Mouse (Mus musculus) 3134 (cell line): ENCODE measurements around the gene Gm38655.
A peak's percentile ranks its signal among the peaks of the same experiment; 100 is the strongest.

ENCODE experiments used
- DNase-seq: peaks from one replicate; pipeline ENCODE4 v3.0.0-alpha.2; 2011; ENCODE audit warnings: low spot score; ENCODE audit not compliant: insufficient read length; ENCODE audit errors: extremely low read depth

The Gm38655 gene

GRCm38 (mm10) chr17:25175411-25175810 lies at the start of gene Gm38655:
Gm38655 (minus strand) TSS chr17:25175471.
- DNase-seq: no peak

- DNase-seq: no peak
These were observed 49.4 kb upstream of the Gm38655 start for GRCm38 (mm10) chr17:25224586-25225222.

DNA sequence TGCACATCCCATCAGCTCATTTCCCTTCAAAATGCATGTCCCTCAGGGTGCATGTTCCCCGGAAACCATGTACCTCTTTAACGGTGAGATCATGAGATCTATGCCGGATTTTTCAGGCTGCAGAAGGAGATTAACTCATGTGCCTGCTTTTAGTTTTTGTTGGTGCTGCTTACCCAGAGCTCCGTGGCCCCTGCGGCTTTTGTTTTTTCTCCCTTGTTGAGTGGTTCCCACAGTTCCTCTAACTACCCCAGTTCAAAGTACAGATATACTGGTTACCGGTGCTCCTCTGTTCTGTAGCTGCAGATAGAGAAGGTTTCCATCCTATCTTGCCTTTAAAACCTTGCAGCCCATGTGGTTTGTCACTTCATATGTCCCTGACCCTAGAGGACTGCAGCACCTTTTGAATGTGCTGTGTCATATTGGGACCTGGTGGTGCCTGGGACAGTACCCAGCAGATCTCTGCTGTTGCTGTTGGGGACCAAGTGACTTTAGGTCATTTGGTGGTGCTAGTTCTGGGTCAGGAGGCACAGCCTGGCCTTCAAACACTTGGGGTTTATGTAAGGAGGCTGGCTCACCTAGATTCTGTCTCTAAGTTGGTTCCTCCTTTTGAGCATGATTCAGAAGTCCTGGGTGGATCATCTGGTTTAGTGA lies 47.8 kb upstream of the Gm38655 start:
- no peak for DNase-seq

- peak; percentile 67 for DNase-seq
These were observed 47.3 kb upstream of the Gm38655 start for GRCm38 (mm10) chr17:25222504-25222940.

DNA sequence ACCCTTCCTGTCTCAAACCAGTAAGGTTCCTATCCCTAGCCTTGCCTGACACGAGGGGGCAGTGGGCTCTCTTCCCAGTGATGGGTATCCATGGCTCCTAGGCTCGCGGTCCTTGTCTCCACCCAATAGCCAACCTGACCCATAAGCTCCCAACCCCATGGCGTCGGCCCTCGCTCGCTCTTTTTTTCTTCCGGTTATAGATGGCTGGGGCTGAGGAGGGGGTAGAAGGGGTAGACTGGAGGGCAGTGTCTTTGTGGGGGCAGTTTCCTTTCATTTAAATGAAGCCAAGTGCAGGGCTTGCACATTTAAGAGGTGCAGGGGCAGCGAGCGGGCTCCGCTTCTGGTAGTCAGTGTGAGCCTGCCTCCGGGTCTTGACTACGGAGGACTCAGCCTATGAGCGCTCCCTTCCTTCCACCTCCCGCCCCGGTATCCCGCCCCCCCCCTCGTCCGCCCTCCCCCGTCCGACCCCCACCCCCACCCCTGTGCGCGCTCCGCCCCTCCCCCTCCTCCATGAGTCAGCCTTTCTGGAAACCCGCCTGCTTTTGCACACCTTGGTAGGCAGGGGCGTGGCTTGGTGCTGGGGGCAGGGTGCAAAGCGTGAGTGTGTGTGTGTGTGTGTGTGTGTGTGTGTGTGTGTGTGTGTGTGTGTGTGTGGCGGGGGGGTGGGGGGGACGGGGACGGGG lies 46.7 kb upstream of the Gm38655 start:
- DNase-seq: peak; percentile 62

DNA sequence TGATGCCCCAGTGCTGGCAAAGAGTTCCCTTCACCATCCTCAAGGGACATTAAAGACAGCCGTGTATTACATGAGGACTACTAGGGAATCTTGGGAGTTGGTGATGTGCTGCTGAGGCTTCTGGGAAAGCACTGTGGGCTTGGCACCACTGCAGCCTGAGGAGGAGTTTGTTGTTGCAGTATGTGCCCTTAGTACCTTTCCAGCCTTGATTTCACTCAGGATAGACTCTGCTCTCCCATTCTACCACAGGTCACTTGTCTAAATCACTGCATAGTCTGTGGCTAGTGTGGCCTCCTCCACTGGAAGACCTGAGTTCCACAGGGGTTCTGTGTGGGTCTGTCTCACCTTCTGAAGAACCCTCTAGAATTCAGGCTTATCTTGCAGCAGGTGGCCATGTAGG lies 45.5 kb upstream of the Gm38655 start:
- no peak for DNase-seq

DNA sequence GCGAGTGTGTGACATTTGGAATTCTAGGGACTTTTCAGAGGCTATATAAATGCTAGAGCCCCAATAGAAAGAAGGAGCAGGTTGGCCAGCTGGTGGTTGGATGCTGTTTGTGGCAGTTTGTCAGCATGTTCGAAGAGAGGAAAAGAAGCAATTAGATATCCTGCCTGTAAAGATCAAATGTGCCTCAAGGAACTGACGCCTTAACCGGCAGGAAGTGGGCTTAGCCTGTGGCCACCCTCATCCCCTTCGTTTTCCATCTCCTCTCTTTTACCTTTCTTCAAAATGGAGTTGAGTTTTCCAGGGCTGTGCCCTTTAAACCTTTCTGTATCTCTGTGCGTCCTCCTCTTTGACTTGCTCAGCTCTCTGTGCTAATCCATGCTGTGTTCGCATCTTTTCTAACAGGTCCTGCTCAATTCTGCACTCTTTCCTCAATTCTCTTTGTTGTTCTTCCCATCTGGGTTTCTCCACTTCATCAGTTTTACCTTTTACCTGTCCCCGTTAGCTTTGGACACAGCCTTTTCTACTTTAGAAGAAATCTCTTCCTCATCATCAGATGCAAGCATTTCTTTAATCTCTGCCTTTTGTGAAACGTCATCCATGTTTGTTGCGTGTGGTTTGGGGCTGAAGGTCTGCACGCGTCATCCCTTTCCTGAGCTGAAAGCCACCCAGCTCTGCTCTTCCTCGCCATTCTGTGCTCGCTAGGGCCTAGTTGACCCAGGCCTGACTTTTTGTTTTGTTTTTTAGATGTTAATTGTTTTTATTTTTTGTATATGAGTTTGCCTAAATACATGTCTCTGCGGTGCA lies 44.4 kb upstream of the Gm38655 start:
- DNase-seq: no peak

DNA sequence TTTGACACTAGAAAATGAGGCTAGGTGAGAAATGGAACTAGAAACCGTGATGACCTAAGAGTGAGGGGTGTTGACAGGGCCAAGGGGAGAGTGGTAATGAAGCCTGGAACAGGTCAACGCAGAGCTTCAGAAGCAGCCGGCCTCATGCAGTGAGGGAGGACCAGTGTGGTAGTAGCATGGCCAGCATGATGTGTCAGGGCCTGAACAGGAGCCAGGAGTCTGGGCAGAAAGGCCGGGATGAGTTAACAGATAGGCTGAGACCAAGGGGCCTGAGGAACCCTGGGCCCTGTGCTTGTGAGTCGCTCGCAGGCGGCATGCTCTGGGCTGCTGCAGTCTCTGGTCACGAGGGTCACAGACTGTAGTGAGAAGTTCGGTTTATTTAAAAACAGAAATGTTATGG lies 43.7 kb upstream of the Gm38655 start:
- DNase-seq: no peak

DNA sequence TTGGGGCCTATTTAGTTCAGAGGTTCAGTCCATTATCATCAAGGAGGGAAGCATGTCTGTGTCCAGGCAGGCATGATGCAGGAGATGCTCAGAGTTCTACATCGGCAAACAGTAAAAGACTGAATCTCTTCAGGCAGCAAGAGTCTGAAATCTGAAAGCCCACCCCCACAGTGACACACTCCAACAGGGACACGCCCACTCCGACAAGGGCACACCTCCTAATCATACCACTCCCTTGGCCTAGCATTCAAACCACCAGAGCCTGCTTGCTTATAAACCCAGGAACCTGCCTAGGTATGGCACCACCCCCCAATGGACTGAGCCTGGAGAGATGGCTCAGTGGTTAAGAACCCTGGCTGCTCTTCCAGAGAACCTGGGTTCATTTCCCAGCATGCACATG lies 40.2 kb upstream of the Gm38655 start:
- no peak for DNase-seq

GRCm38 (mm10) chr17:25211705-25212104 lies 36.4 kb upstream of the Gm38655 start:
- peak; percentile 64 for DNase-seq

DNA sequence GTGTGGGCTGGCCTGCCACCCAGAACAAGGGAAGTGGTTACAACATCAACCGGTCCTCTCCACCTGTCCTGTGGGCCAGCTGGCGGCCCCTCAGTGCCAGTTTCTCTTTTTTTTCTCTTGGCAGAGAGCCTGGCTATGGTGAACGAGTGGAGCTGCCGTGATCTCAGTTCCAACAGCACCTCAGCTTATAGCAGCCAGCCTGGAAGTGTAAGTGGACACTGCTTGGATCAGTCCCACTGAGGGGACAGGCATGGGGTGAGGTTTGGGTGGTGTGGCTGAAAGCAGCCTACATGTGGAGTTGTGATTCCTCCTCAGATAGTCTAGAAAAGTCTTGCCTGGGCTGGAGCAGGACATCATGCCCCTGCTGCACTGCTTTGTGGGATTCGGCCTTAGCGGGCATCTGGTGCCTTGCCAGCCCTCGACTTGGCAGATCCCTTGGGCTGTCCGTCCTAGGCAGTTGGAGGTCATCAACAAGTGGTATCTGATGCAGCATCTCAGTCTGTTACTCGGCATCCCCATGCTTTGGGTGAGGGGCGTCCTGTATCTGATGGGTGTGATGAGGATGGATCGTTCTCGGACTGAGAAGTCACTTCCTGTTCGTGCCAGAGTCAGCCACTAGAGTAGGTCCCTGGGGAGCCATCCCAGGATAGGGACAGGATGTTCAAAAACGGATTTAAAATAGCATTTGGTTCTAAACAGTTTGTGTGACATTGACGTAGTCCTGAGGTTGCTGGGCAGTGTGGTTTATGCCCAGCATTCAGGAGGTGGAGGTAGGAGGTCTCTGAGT lies 35.6 kb upstream of the Gm38655 start:
- DNase-seq: peak; percentile 63

DNA sequence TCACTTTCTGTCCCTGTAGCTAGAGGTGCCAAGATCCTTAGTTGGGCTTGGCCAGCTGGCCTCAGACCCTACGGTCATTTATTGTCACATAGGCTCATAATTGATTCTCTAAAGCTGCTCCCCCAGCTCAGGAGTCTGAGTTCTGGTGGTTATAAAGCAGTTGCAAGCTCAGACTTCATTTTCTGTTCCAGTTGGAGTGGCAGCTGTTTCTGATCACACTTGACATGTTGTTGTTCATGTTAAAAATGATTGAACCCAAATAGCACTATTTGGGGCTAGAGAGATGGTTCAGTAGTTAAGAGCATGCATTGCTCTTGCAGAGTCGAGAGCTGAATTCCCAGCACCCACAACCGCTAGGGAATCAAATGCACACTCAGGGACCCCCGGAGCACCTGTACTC lies 34.7 kb upstream of the Gm38655 start:
- DNase-seq: no peak

DNA sequence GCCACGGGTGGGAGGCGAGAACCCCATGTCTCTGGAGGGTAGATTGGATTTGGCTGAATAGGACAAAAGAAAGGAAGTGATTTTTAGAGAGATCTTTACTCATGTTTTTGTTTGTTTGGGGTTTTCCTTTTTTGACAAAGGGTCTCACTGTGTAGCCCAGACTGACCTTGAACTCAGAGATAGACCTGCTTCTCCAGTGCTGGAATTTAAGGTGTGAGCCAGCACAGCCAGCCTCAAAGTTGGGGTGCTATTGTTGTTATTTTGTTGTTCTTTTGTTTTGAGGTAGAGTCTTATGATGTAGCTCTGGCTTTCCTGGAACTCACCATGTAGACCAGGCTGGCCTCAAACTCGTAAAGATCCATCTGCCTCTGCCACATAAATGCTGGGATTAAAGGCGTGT lies 27.1 kb upstream of the Gm38655 start:
- DNase-seq: no peak

- no peak for DNase-seq
These were observed 13.8 kb upstream of the Gm38655 start for GRCm38 (mm10) chr17:25189091-25189490.

GRCm38 (mm10) chr17:25188150-25189031 lies 13.1 kb upstream of the Gm38655 start, which contains the start of gene Unkl:
Unkl (plus strand) TSS chr17:25188397.
- peak; percentile 68 for DNase-seq

GRCm38 (mm10) chr17:25187784-25188149 lies 12.5 kb upstream of the Gm38655 start:
- DNase-seq: no peak

DNA sequence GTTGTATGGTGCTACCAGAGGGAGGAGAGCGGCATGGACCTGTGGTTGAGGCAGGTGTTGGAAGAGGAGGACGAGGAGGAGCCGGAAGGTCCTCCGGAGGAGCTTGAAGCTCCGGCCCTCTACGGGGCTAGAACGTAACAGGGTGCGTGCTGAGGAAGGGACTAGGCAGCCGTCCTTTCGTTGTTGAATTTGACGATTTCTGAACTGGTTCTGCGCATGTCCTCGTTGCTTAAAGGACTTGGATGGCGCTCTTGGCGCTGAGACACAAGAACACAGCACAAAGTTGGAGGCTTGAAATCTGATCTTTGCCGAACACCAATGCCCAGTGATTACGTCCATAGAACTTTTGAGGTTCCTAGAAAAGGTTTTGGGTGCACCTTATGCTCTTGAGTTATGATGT lies 9.7 kb upstream of the Gm38655 start:
- no peak for DNase-seq

- DNase-seq: peak; percentile 94
These were observed 8.9 kb upstream of the Gm38655 start, which contains the start of gene BC003965 for GRCm38 (mm10) chr17:25184129-25184691. BC003965 (plus strand) TSS chr17:25184554.

DNA sequence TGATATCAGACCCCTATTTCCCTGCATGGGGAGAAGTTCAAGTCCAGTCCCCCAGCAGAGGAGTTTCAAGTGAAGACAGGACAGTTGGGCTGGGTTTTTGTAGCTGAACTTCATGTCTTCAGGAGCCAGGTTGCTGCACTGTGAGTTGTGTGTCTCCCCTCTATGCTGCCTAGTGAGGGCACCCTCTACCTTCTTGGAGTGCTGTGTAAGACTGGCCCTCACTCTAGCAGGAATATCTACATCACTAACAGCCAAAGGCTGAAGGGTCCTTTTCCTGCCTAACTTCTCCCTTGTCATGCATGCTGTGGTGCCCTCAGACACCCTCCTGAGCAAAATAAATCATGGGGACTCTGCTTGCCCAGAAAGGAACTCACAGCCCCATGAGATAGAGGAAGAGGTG lies 8.0 kb upstream of the Gm38655 start:
- no peak for DNase-seq
